Mouse (Mus musculus): ENCODE data around the gene Sema6c. TPM values are rescaled to one million over a fixed set of nuclear protein-coding genes. Genes with fewer than 3 reads are reported as not detected.

Gene Sema6c
- polyA plus RNA-seq, 1 experiment from 2014 or later = 22.6 TPM

GRCm38 (mm10) chr3:95162345-95162628 is 2.0 kb downstream of the Sema6c start:
- Histone ChIP-seq H3K4me1 (replicated peaks; ENCODE audit: control insufficient read depth, insufficient read depth, low read length) (peaks cover 34% of the 10 kb centered on the region), H3K9ac (replicated peaks; ENCODE audit: low read depth, low read length) (peak overlapping the region; percentile 96), H3K9me3 (ENCODE audit: control insufficient read depth, low read length) (no peaks in the 10 kb centered on the region), H3K4me2 (ENCODE audit: low read length) (peak overlapping the region; percentile 75), H3K4me3 (replicated peaks; ENCODE audit: low read length) (peak overlapping the region; percentile 98), H3K36me3 (ENCODE audit: control insufficient read depth, insufficient read depth) (peaks cover 15% of the 10 kb centered on the region), H3K27me3 (replicated peaks; ENCODE audit: control insufficient read depth, insufficient read depth, low read length) (no peaks in the 10 kb centered on the region), H3K27ac (ENCODE audit: low read length) (peak overlapping the region; percentile 56; the same call in 1 of the 2 replicates)
- 3% methylated on average over 2 of the region's 2 CpGs for WGBS
- ATAC-seq = no peak

GRCm38 (mm10) chr3:95163419-95164255 is 3.4 kb downstream of the Sema6c start:
- no peak for ATAC-seq

GRCm38 (mm10) chr3:95164256-95164550 is 3.9 kb downstream of the Sema6c start:
- H3K27me3 ChIP-seq (replicated peaks; ENCODE audit: control insufficient read depth, insufficient read depth, low read length) = no peaks in the 10 kb centered on the region
- H3K9me3 ChIP-seq (ENCODE audit: control insufficient read depth, low read length) = no peaks in the 10 kb centered on the region
- H3K4me3 ChIP-seq (replicated peaks; ENCODE audit: low read length) = no peak overlapping the region
- no peak for ATAC-seq
- peaks cover 20% of the 10 kb centered on the region for H3K36me3 ChIP-seq (ENCODE audit: control insufficient read depth, insufficient read depth)
- 79% methylated on average over 5 of the region's 5 CpGs for WGBS
- peaks cover 34% of the 10 kb centered on the region for H3K4me1 ChIP-seq (replicated peaks; ENCODE audit: control insufficient read depth, insufficient read depth, low read length)
- no peak overlapping the region for H3K9ac ChIP-seq (replicated peaks; ENCODE audit: low read depth, low read length)
- no peak overlapping the region for H3K27ac ChIP-seq (ENCODE audit: low read length)
- H3K4me2 ChIP-seq (ENCODE audit: low read length) = no peak overlapping the region

More at GRCm38 (mm10) chr3:95163419-95164255, 3.4 kb downstream of the Sema6c start:
- Histone ChIP-seq H3K36me3 (ENCODE audit: control insufficient read depth, insufficient read depth) (peaks cover 17% of the 10 kb centered on the region), H3K4me1 (replicated peaks; ENCODE audit: control insufficient read depth, insufficient read depth, low read length) (peaks cover 34% of the 10 kb centered on the region), H3K9me3 (ENCODE audit: control insufficient read depth, low read length) (no peaks in the 10 kb centered on the region), H3K27ac (ENCODE audit: low read length) (no peak overlapping the region), H3K4me3 (replicated peaks; ENCODE audit: low read length) (peak overlapping the region; percentile 98; the same call in 1 of the 2 replicates), H3K9ac (replicated peaks; ENCODE audit: low read depth, low read length) (peak overlapping the region; percentile 36; the same call in 1 of the 2 replicates), H3K4me2 (ENCODE audit: low read length) (peak overlapping the region; percentile 75), H3K27me3 (replicated peaks; ENCODE audit: control insufficient read depth, insufficient read depth, low read length) (no peaks in the 10 kb centered on the region)
- WGBS = 63% methylated on average over 11 of the region's 11 CpGs

- peaks cover 1% of the 10 kb centered on the region for H3K27me3 ChIP-seq (replicated peaks; ENCODE audit: control insufficient read depth, insufficient read depth, low read length)
- no peak overlapping the region for H3K9ac ChIP-seq (replicated peaks; ENCODE audit: low read depth, low read length)
- no peaks in the 10 kb centered on the region for H3K9me3 ChIP-seq (ENCODE audit: control insufficient read depth, low read length)
- H3K36me3 ChIP-seq (ENCODE audit: control insufficient read depth, insufficient read depth) = peaks cover 26% of the 10 kb centered on the region
- H3K27ac ChIP-seq (ENCODE audit: low read length) = no peak overlapping the region
- WGBS = 84% methylated on average over 5 of the region's 5 CpGs
- no peak overlapping the region for H3K4me2 ChIP-seq (ENCODE audit: low read length)
- no peak overlapping the region for H3K4me3 ChIP-seq (replicated peaks; ENCODE audit: low read length)
- ATAC-seq = no peak
- H3K4me1 ChIP-seq (replicated peaks; ENCODE audit: control insufficient read depth, insufficient read depth, low read length) = peaks cover 29% of the 10 kb centered on the region
Observed at GRCm38 (mm10) chr3:95164840-95165239, 4.6 kb downstream of the Sema6c start.

- ATAC-seq = no peak
- H3K4me3 ChIP-seq (replicated peaks; ENCODE audit: low read length) = no peak overlapping the region
- H3K36me3 ChIP-seq (ENCODE audit: control insufficient read depth, insufficient read depth) = peaks cover 41% of the 10 kb centered on the region
- H3K9me3 ChIP-seq (ENCODE audit: control insufficient read depth, low read length) = no peaks in the 10 kb centered on the region
- H3K27me3 ChIP-seq (replicated peaks; ENCODE audit: control insufficient read depth, insufficient read depth, low read length) = peaks cover 18% of the 10 kb centered on the region
- H3K4me2 ChIP-seq (ENCODE audit: low read length) = no peak overlapping the region
- no peak overlapping the region for H3K9ac ChIP-seq (replicated peaks; ENCODE audit: low read depth, low read length)
- no peak overlapping the region for H3K27ac ChIP-seq (ENCODE audit: low read length)
- 87% methylated on average over 10 of the region's 10 CpGs for whole genome bisulfite sequencing
- H3K4me1 ChIP-seq (replicated peaks; ENCODE audit: control insufficient read depth, insufficient read depth, low read length) = peaks cover 13% of the 10 kb centered on the region
Observed at GRCm38 (mm10) chr3:95169996-95170395, 9.7 kb downstream of the Sema6c start.

- Histone ChIP-seq H3K9me3 (ENCODE audit: control insufficient read depth, low read length) (no peaks in the 10 kb centered on the region), H3K27ac (ENCODE audit: low read length) (no peak overlapping the region), H3K4me2 (ENCODE audit: low read length) (no peak overlapping the region), H3K4me3 (replicated peaks; ENCODE audit: low read length) (no peak overlapping the region), H3K36me3 (ENCODE audit: control insufficient read depth, insufficient read depth) (peaks cover 37% of the 10 kb centered on the region), H3K9ac (replicated peaks; ENCODE audit: low read depth, low read length) (no peak overlapping the region), H3K27me3 (replicated peaks; ENCODE audit: control insufficient read depth, insufficient read depth, low read length) (peaks cover 18% of the 10 kb centered on the region), H3K4me1 (replicated peaks; ENCODE audit: control insufficient read depth, insufficient read depth, low read length) (peaks cover 13% of the 10 kb centered on the region)
- 80% methylated on average over 6 of the region's 6 CpGs for WGBS
- no peak for ATAC-seq
Observed at GRCm38 (mm10) chr3:95171105-95171504, 10.8 kb downstream of the Sema6c start.

- peaks cover 27% of the 10 kb centered on the region for H3K36me3 ChIP-seq (ENCODE audit: control insufficient read depth, insufficient read depth)
Observed at GRCm38 (mm10) chr3:95172526-95173255, 12.4 kb downstream of the Sema6c start.

GRCm38 (mm10) chr3:95173256-95173949 is 13.1 kb downstream of the Sema6c start:
- H3K36me3 ChIP-seq (ENCODE audit: control insufficient read depth, insufficient read depth) = peaks cover 27% of the 10 kb centered on the region
- no peaks in the 10 kb centered on the region for H3K9me3 ChIP-seq (ENCODE audit: control insufficient read depth, low read length)
- 0 out of 2 replicates have a peak overlapping the region, but pooled peaks have one; percentile 23 for H3K9ac ChIP-seq (replicated peaks; ENCODE audit: low read depth, low read length)
- peak overlapping the region; percentile 23 for H3K4me2 ChIP-seq (ENCODE audit: low read length)
- H3K27ac ChIP-seq (ENCODE audit: low read length) = no peak overlapping the region
- H3K27me3 ChIP-seq (replicated peaks; ENCODE audit: control insufficient read depth, insufficient read depth, low read length) = peaks cover 18% of the 10 kb centered on the region
- ATAC-seq = peak; percentile 39; the same call in 1 of the 2 replicates
- 5% methylated on average over 57 of the region's 58 CpGs for WGBS
- peak overlapping the region; percentile 11 for H3K4me3 ChIP-seq (replicated peaks; ENCODE audit: low read length)
- H3K4me1 ChIP-seq (replicated peaks; ENCODE audit: control insufficient read depth, insufficient read depth, low read length) = peaks cover 13% of the 10 kb centered on the region

More at GRCm38 (mm10) chr3:95172526-95173255, 12.4 kb downstream of the Sema6c start:
- Histone ChIP-seq H3K4me3 (replicated peaks; ENCODE audit: low read length) (no peak overlapping the region), H3K9me3 (ENCODE audit: control insufficient read depth, low read length) (no peaks in the 10 kb centered on the region), H3K9ac (replicated peaks; ENCODE audit: low read depth, low read length) (no peak overlapping the region), H3K27ac (ENCODE audit: low read length) (no peak overlapping the region), H3K4me1 (replicated peaks; ENCODE audit: control insufficient read depth, insufficient read depth, low read length) (peaks cover 13% of the 10 kb centered on the region), H3K4me2 (ENCODE audit: low read length) (no peak overlapping the region), H3K27me3 (replicated peaks; ENCODE audit: control insufficient read depth, insufficient read depth, low read length) (peaks cover 18% of the 10 kb centered on the region)
- ATAC-seq = no peak
- WGBS = 16% methylated on average over 74 of the region's 84 CpGs

GRCm38 (mm10) chr3:95174011-95174592 is 13.8 kb downstream of the Sema6c start:
- Histone ChIP-seq H3K4me2 (ENCODE audit: low read length) (peak overlapping the region; percentile 23; the same call in 1 of the 2 replicates), H3K4me3 (replicated peaks; ENCODE audit: low read length) (no peak overlapping the region), H3K27ac (ENCODE audit: low read length) (no peak overlapping the region), H3K4me1 (replicated peaks; ENCODE audit: control insufficient read depth, insufficient read depth, low read length) (peaks cover 13% of the 10 kb centered on the region), H3K9ac (replicated peaks; ENCODE audit: low read depth, low read length) (no peak overlapping the region), H3K36me3 (ENCODE audit: control insufficient read depth, insufficient read depth) (peaks cover 25% of the 10 kb centered on the region), H3K9me3 (ENCODE audit: control insufficient read depth, low read length) (no peaks in the 10 kb centered on the region), H3K27me3 (replicated peaks; ENCODE audit: control insufficient read depth, insufficient read depth, low read length) (peaks cover 18% of the 10 kb centered on the region)
- 3% methylated on average over 16 of the region's 16 CpGs for WGBS
- peak; percentile 59 for ATAC-seq

All from forebrain, embryonic 16.5 days (tissue).